Mouse (Mus musculus) liver, adult (tissue): ENCODE data around the gene Ntrk3.

ENCODE experiments used
- GATA4 ChIP-seq: IDR thresholded peaks from 2 replicates; pipeline ENCODE4 v1.6.1; 2014; ENCODE audit warnings: mild to moderate bottlenecking, low read length; ENCODE audit not compliant: insufficient replicate concordance

Ntrk3 gene

GRCm38 (mm10) chr7:78483061-78483460 is 254.8 kb downstream of the Ntrk3 start:
- no peak for TF ChIP-seq GATA4

GRCm38 (mm10) chr7:78478881-78479280 is 258.9 kb downstream of the Ntrk3 start:
- no peak for TF ChIP-seq GATA4

GRCm38 (mm10) chr7:78471755-78472154 is 266.1 kb downstream of the Ntrk3 start:
- no peak for TF ChIP-seq GATA4

- TF ChIP-seq GATA4: no peak
Observed at GRCm38 (mm10) chr7:78471270-78471669, 266.5 kb downstream of the Ntrk3 start.

- no peak for TF ChIP-seq GATA4
Observed at GRCm38 (mm10) chr7:78462605-78463004, 275.2 kb downstream of the Ntrk3 start.

GRCm38 (mm10) chr7:78459021-78459420 is 278.8 kb downstream of the Ntrk3 start:
- no peak for TF ChIP-seq GATA4

- TF ChIP-seq GATA4: no peak
Observed at GRCm38 (mm10) chr7:78451666-78452065, 286.1 kb downstream of the Ntrk3 start.

- TF ChIP-seq GATA4: no peak
Observed at GRCm38 (mm10) chr7:78449909-78450592, 287.8 kb downstream of the Ntrk3 start.

- no peak for TF ChIP-seq GATA4
Observed at GRCm38 (mm10) chr7:78448841-78449240, 289.0 kb downstream of the Ntrk3 start.

- no peak for TF ChIP-seq GATA4
Observed at GRCm38 (mm10) chr7:78443373-78444036, 294.3 kb downstream of the Ntrk3 start.

- TF ChIP-seq GATA4: no peak
Observed at GRCm38 (mm10) chr7:78441706-78442105, 296.1 kb downstream of the Ntrk3 start.

GRCm38 (mm10) chr7:78440896-78441295 is 296.9 kb downstream of the Ntrk3 start:
- TF ChIP-seq GATA4: no peak

- no peak for TF ChIP-seq GATA4
Observed at GRCm38 (mm10) chr7:78440476-78440875, 297.3 kb downstream of the Ntrk3 start.

GRCm38 (mm10) chr7:78439361-78440120 is 298.3 kb downstream of the Ntrk3 start:
- TF ChIP-seq GATA4: no peak

GRCm38 (mm10) chr7:78433617-78434144 is 304.1 kb downstream of the Ntrk3 start:
- TF ChIP-seq GATA4: no peak

- TF ChIP-seq GATA4: no peak
Observed at GRCm38 (mm10) chr7:78431611-78432010, 306.2 kb downstream of the Ntrk3 start.
